ENCODE assay signal across 26 mouse cellular contexts in the genomic region with DNA sequence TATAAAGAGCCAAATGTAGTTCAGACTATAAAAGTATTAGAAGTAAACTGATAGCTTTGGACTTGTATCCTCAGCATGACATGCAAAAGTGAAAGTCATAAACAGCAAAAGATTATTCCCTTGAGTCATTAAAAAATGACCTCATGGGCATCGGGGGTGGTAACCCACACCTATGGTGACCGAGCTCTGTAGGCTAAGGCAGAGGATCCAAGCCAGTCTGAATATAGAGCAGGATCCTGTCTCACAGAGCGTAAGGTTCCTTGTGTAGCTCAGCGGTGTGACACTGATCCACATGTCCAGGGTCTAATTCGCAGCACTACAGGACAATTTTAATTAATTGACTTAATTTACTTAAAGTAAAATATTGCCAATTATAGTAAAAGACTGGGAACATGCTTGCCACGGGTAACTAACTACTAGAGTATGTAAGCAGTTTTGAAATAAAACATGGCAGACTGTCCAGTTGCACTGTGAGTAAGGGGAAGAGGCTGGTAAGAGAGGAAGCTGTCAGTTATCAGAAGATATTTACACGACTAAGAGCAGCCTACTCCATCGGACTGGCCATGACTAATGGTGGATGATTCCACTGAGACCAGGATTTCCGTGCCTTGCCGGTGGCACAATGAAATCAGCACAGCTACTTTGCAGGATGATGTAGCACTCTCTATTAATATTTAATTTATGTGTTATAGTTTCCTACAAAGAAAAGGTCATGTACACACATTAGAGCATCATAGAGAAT. TPM values are rescaled to one million over a fixed set of nuclear protein-coding genes. Genes with fewer than 3 reads are reported as not detected.
DNase-seq lines count a peak whose midpoint lies in the region; ATAC-seq and TF ChIP-seq lines count a peak whose summit lies in the region.
"Had no signal": no experiment of that assay in that cellular context is flagged by ENCODE, and none has a peak within 500 bp of the region (broad histone marks: within the 10 kb centered on the region; RNA-seq: fewer than 3 reads in every experiment).

No protein-coding gene starts in this region.

- H3K4me2 ChIP-seq in hindbrain, embryonic 11.5 days (replicated peaks; ENCODE audit: low read depth, low read length) = no peak overlapping the region
- H3K4me2 ChIP-seq in hindbrain, postnatal 0 days (ENCODE audit: low read depth, low read length) = no peak overlapping the region
- no peak overlapping the region for H3K4me2 ChIP-seq in neural tube, embryonic 12.5 days (replicated peaks)
- H3K4me2 ChIP-seq in neural tube, embryonic 15.5 days = no peak overlapping the region
- no peak overlapping the region for H3K4me2 ChIP-seq in neural tube, embryonic 14.5 days (ENCODE audit: low read depth, low read length)
- H3K4me2 ChIP-seq: forebrain, embryonic 13.5 days; heart, embryonic 12.5 days; hindbrain, embryonic 15.5 days had no signal

- no peaks in the 10 kb centered on the region for H3K9me3 ChIP-seq in hindbrain, embryonic 11.5 days (ENCODE audit: control insufficient read depth, low read length)
- H3K9me3 ChIP-seq in hindbrain, postnatal 0 days (ENCODE audit: low read length) = no peaks in the 10 kb centered on the region
- H3K9me3 ChIP-seq in neural tube, embryonic 12.5 days = no peaks in the 10 kb centered on the region
- no peaks in the 10 kb centered on the region for H3K9me3 ChIP-seq in neural tube, embryonic 15.5 days (replicated peaks)
- no peaks in the 10 kb centered on the region for H3K9me3 ChIP-seq in neural tube, embryonic 14.5 days (ENCODE audit: control insufficient read depth, low read length)
- H3K9me3 ChIP-seq: hindbrain, embryonic 15.5 days had no signal

- no peak overlapping the region for H3K27ac ChIP-seq in hindbrain, embryonic 11.5 days (ENCODE audit: low read depth, low read length)
- H3K27ac ChIP-seq in hindbrain, postnatal 0 days = no peak overlapping the region
- no peak overlapping the region for H3K27ac ChIP-seq in neural tube, embryonic 12.5 days
- H3K27ac ChIP-seq in neural tube, embryonic 15.5 days (replicated peaks) = no peak overlapping the region
- H3K27ac ChIP-seq in neural tube, embryonic 14.5 days (ENCODE audit: low read depth, low read length) = no peak overlapping the region
- H3K27ac ChIP-seq: forebrain, embryonic 13.5 days; hindbrain, embryonic 15.5 days; layer of hippocampus, adult 2 months had no signal

- no peak for TF ChIP-seq CTCF in hindbrain, postnatal 0 days (IDR thresholded peaks at IDR 0.05; ENCODE audit: low read depth)
- no peak for TF ChIP-seq CTCF in brain, embryonic 14.5 days (IDR thresholded peaks at IDR 0.05; ENCODE audit: borderline replicate concordance, extremely low read depth, insufficient read depth, insufficient read length)

- H3K9ac ChIP-seq in hindbrain, embryonic 11.5 days (ENCODE audit: low read depth, low read length) = no peak overlapping the region
- H3K9ac ChIP-seq in hindbrain, postnatal 0 days (replicated peaks; ENCODE audit: low read length) = no peak overlapping the region
- H3K9ac ChIP-seq in neural tube, embryonic 12.5 days = no peak overlapping the region
- H3K9ac ChIP-seq in neural tube, embryonic 15.5 days (replicated peaks) = no peak overlapping the region
- H3K9ac ChIP-seq in neural tube, embryonic 14.5 days (replicated peaks; ENCODE audit: low read depth, low read length) = no peak overlapping the region
- H3K9ac ChIP-seq: forebrain, embryonic 13.5 days; heart, embryonic 12.5 days; hindbrain, embryonic 15.5 days had no signal

- TF ChIP-seq POLR2A in brain, embryonic 14.5 days (IDR thresholded peaks at IDR 0.05; ENCODE audit: borderline replicate concordance, extremely low read depth, insufficient read depth, insufficient read length, poor library complexity, severe bottlenecking) = no peak

- no peak overlapping the region for H3K4me3 ChIP-seq in hindbrain, embryonic 11.5 days (ENCODE audit: low read depth, low read length)
- no peak overlapping the region for H3K4me3 ChIP-seq in hindbrain, postnatal 0 days (ENCODE audit: low read length)
- no peak overlapping the region for H3K4me3 ChIP-seq in neural tube, embryonic 12.5 days
- H3K4me3 ChIP-seq in neural tube, embryonic 15.5 days (replicated peaks) = no peak overlapping the region
- no peak overlapping the region for H3K4me3 ChIP-seq in neural tube, embryonic 14.5 days (ENCODE audit: low read depth, low read length)
- H3K4me3 ChIP-seq: forebrain, embryonic 13.5 days; heart, embryonic 12.5 days; hindbrain, embryonic 15.5 days; layer of hippocampus, adult 2 months had no signal

- H3K36me3 ChIP-seq in hindbrain, embryonic 11.5 days (ENCODE audit: control insufficient read depth, insufficient read depth, low read length) = no peaks in the 10 kb centered on the region
- no peaks in the 10 kb centered on the region for H3K36me3 ChIP-seq in hindbrain, postnatal 0 days (ENCODE audit: insufficient read depth, low read length)
- peaks cover 8% of the 10 kb centered on the region for H3K36me3 ChIP-seq in neural tube, embryonic 12.5 days
- H3K36me3 ChIP-seq in neural tube, embryonic 15.5 days = peaks cover 6% of the 10 kb centered on the region
- peaks cover 2% of the 10 kb centered on the region; the same call in 1 of the 2 replicates for H3K36me3 ChIP-seq in neural tube, embryonic 14.5 days (ENCODE audit: control insufficient read depth, insufficient read depth, low read length)

- no peak for DNase-seq in hindbrain, embryonic 11.5 days (ENCODE audit: low spot score)
- DNase-seq in hindbrain, postnatal 0 days (ENCODE audit: low spot score) = no peak
- DNase-seq in brain, embryonic 14.5 days (ENCODE audit: low read depth) = peak; percentile 31
- DNase-seq in spleen, postnatal 14 days (ENCODE audit: low spot score in 2 of 2) = no peak
- DNase-seq in urinary bladder, postnatal 14 days (ENCODE audit: low spot score) = no peak
- DNase-seq: adrenal gland, adult 8-10 months; cerebellum, adult 8-10 months; cerebellum, postnatal 36 days; heart, adult 18-20 months; heart, postnatal 10 days; kidney, adult 9 months; kidney, postnatal 14 days; layer of hippocampus, postnatal 36 days; lung, postnatal 4 days; right cerebral cortex, postnatal 4 days; thymus, adult 18-20 months; thymus, postnatal 36 days had no signal

- peak; percentile 17; the same call in 1 of the 2 replicates for ATAC-seq in hindbrain, embryonic 11.5 days (ENCODE audit: low FRiP score)
- no peak for ATAC-seq in hindbrain, postnatal 0 days
- peak; percentile 71 for ATAC-seq in neural tube, embryonic 12.5 days (ENCODE audit: low FRiP score, low read depth)
- ATAC-seq in neural tube, embryonic 15.5 days (ENCODE audit: low FRiP score) = no peak; the same call in 1 of the 2 replicates
- ATAC-seq in neural tube, embryonic 14.5 days (ENCODE audit: low read depth) = peak; percentile 63
- ATAC-seq: activated CD4-positive, CD25-positive, alpha-beta regulatory T cell, adult 4 months; forebrain, embryonic 13.5 days; intestine, embryonic 16.5 days had no signal

- 76% methylated on average over 10 of the region's 10 CpGs for WGBS in hindbrain, embryonic 11.5 days
- 71% methylated on average over 10 of the region's 10 CpGs for WGBS in hindbrain, postnatal 0 days
- 69% methylated on average over 10 of the region's 10 CpGs for WGBS in neural tube, embryonic 12.5 days
- 54% methylated on average over 10 of the region's 10 CpGs for WGBS in neural tube, embryonic 15.5 days
- 59% methylated on average over 10 of the region's 10 CpGs for WGBS in neural tube, embryonic 14.5 days

- no peaks in the 10 kb centered on the region for H3K27me3 ChIP-seq in hindbrain, embryonic 11.5 days (ENCODE audit: control insufficient read depth, insufficient read depth, low read length)
- H3K27me3 ChIP-seq in hindbrain, postnatal 0 days (ENCODE audit: insufficient read depth, low read length) = no peaks in the 10 kb centered on the region
- H3K27me3 ChIP-seq in neural tube, embryonic 12.5 days (replicated peaks) = no peaks in the 10 kb centered on the region
- no peaks in the 10 kb centered on the region for H3K27me3 ChIP-seq in neural tube, embryonic 15.5 days (replicated peaks)
- no peaks in the 10 kb centered on the region for H3K27me3 ChIP-seq in neural tube, embryonic 14.5 days (ENCODE audit: control insufficient read depth, insufficient read depth, low read length)
- H3K27me3 ChIP-seq: forebrain, embryonic 13.5 days; heart, embryonic 12.5 days; hindbrain, embryonic 15.5 days had no signal

- no peaks in the 10 kb centered on the region for H3K4me1 ChIP-seq in hindbrain, embryonic 11.5 days (replicated peaks; ENCODE audit: control insufficient read depth, insufficient read depth, low read length)
- 0 out of 2 replicates have a peak, but pooled peaks cover 4% of the 10 kb centered on the region for H3K4me1 ChIP-seq in hindbrain, postnatal 0 days (ENCODE audit: insufficient read depth, low read length)
- H3K4me1 ChIP-seq in neural tube, embryonic 12.5 days = no peaks in the 10 kb centered on the region
- no peaks in the 10 kb centered on the region for H3K4me1 ChIP-seq in neural tube, embryonic 15.5 days
- H3K4me1 ChIP-seq in neural tube, embryonic 14.5 days (ENCODE audit: control insufficient read depth, insufficient read depth, low read length) = no peaks in the 10 kb centered on the region
- H3K4me1 ChIP-seq: forebrain, embryonic 13.5 days; heart, embryonic 12.5 days; hindbrain, embryonic 15.5 days had no signal

RNA-seq across cellular contexts. Expression of gene Sdccag8, which starts 32.8 kb away (rescaled TPM):
- polyA plus RNA-seq in hindbrain, embryonic 11.5 days (2014; fragmentation: Nextera tagmentation; extraction: Ambion mirVana) = 23.9 and 26.7 TPM in 2 replicates
- 7.7 and 10.1 TPM in 2 replicates for total RNA-seq in hindbrain, postnatal 0 days (2014; rRNA removed)
- 23.1 and 26.3 TPM in 2 replicates for polyA plus RNA-seq in hindbrain, postnatal 0 days (2015; fragmentation: Nextera tagmentation; extraction: Ambion mirVana)
- polyA plus RNA-seq in neural tube, embryonic 12.5 days (2016; fragmentation: Nextera tagmentation; extraction: Ambion mirVana) = 19.4 and 22.0 TPM in 2 replicates
- 19.8 and 20.5 TPM in 2 replicates for polyA plus RNA-seq in neural tube, embryonic 15.5 days (2015; fragmentation: Nextera tagmentation; extraction: Ambion mirVana)
- 11.2 and 11.4 TPM in 2 replicates for polyA plus RNA-seq in brain, embryonic 14.5 days (2012; rRNA removed)
- 21.6 and 22.6 TPM in 2 replicates for polyA plus RNA-seq in neural tube, embryonic 14.5 days (2014; fragmentation: Nextera tagmentation; extraction: Ambion mirVana)

RNA-seq across cellular contexts. Expression of gene Cep170, which starts 33.4 kb away (rescaled TPM):
- 80.1 and 108 TPM in 2 replicates for polyA plus RNA-seq in hindbrain, embryonic 11.5 days (2014; fragmentation: Nextera tagmentation; extraction: Ambion mirVana)
- total RNA-seq in hindbrain, postnatal 0 days (2014; rRNA removed) = 132 and 137 TPM in 2 replicates
- polyA plus RNA-seq in hindbrain, postnatal 0 days (2015; fragmentation: Nextera tagmentation; extraction: Ambion mirVana) = 78.9 and 86.1 TPM in 2 replicates
- 85.7 and 92.3 TPM in 2 replicates for polyA plus RNA-seq in neural tube, embryonic 12.5 days (2016; fragmentation: Nextera tagmentation; extraction: Ambion mirVana)
- 80.4 and 91.0 TPM in 2 replicates for polyA plus RNA-seq in neural tube, embryonic 15.5 days (2015; fragmentation: Nextera tagmentation; extraction: Ambion mirVana)
- 178 and 198 TPM in 2 replicates for polyA plus RNA-seq in brain, embryonic 14.5 days (2012; rRNA removed)
- polyA plus RNA-seq in neural tube, embryonic 14.5 days (2014; fragmentation: Nextera tagmentation; extraction: Ambion mirVana) = 123 and 157 TPM in 2 replicates

Comparison
In these comparisons a context has a peak if more than half of its experiments do, and no peak if none do; other contexts are left out.
1. ATAC-seq: peak in hindbrain, embryonic 11.5 days (single experiment), neural tube, embryonic 12.5 days (single experiment) and neural tube, embryonic 14.5 days (single experiment); none in hindbrain, postnatal 0 days (single experiment) and neural tube, embryonic 15.5 days (single experiment).